Mouse (Mus musculus): Measurements from ENCODE around the gene Pold1. TPM values are rescaled to one million over a fixed set of nuclear protein-coding genes. Genes with fewer than 3 reads are reported as not detected.

The Pold1 gene
- total RNA-seq, 1 experiment, result 108 TPM

- Histone ChIP-seq H3K27ac (ENCODE audit: insufficient read depth, low read depth, low read length, poor library complexity, severe bottlenecking) (no peak overlapping the region), H3K4me3 (ENCODE audit: insufficient read depth in 1 of 2, low read depth in 1 of 2, low read length in 2 of 2, poor library complexity in 1 of 2, severe bottlenecking in 1 of 2) (no peak overlapping the region), H3K4me1 (ENCODE audit: control insufficient read depth in 2 of 2, insufficient read depth in 2 of 2, low read length in 2 of 2, poor library complexity in 1 of 2) (peaks cover 8 to 44% of the 10 kb centered on the region in 2 experiments; a peak in 3 of 4 replicates), H3K9me3 (ENCODE audit: control insufficient read depth, insufficient read depth, low read depth, low read length) (no peaks in the 10 kb centered on the region), H3K36me3 (ENCODE audit: control insufficient read depth, insufficient read depth, low read length, poor library complexity, severe bottlenecking) (peaks cover 94% of the 10 kb centered on the region), H3K9ac (ENCODE audit: insufficient read depth, low read depth, low read length, poor library complexity, severe bottlenecking) (no peak overlapping the region)
- no peak for DNase-seq (ENCODE audit: low read depth, low spot score)
- in situ Hi-C loops (cut with MboI; ENCODE audit: low sequenced_read_pairs in 2 of 2, unreplicated experiment in 2 of 2), result no loop called here
- TF ChIP-seq ZC3H11A (IDR thresholded peaks at IDR 0.05; ENCODE audit: borderline replicate concordance, low read depth, low read length) (no peak), MAFK (IDR thresholded peaks at IDR 0.05; ENCODE audit: insufficient read depth, low read depth, low read length) (no peak), HCFC1 (IDR thresholded peaks at IDR 0.05; ENCODE audit: borderline replicate concordance, insufficient read depth, low read length) (no peak), CHD2 (IDR thresholded peaks at IDR 0.05; ENCODE audit: low read depth, low read length) (no peak), ZNF384 (IDR thresholded peaks at IDR 0.05; ENCODE audit: low read depth, low read length) (no peak)
Measured at GRCm38 (mm10) chr7:44537496-44537895, 11.2 kb downstream of the Pold1 start.

DNA sequence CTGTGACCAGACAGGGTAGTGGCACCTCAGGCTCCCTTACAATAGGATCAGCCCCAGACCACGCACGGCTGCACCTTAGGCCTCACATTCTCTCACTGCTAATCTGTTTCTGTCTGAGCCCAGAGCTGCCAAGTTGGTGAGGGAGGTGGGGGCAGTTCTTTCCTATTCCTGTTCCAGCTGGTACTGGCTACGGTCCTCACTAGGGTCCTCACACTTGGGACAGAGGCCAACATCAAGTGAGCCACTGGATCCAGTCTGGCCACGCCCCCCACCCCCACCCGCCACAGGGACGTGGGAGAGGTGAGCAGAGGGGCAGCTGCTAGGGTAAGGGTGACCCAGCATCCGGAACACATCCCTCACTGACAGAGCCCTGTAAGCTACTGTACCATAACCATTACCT, 11.6 kb downstream of the Pold1 start:
- no peak for DNase-seq (ENCODE audit: low read depth, low spot score)
- H3K4me1 ChIP-seq (ENCODE audit: control insufficient read depth in 2 of 2, insufficient read depth in 2 of 2, low read length in 2 of 2, poor library complexity in 1 of 2), result peaks cover 8 to 46% of the 10 kb centered on the region in 2 experiments; a peak in 3 of 4 replicates
- no peak overlapping the region for H3K27ac ChIP-seq (ENCODE audit: insufficient read depth, low read depth, low read length, poor library complexity, severe bottlenecking)
- TF ChIP-seq ZNF384 (IDR thresholded peaks at IDR 0.05; ENCODE audit: low read depth, low read length) (no peak), CHD2 (IDR thresholded peaks at IDR 0.05; ENCODE audit: low read depth, low read length) (no peak), HCFC1 (IDR thresholded peaks at IDR 0.05; ENCODE audit: borderline replicate concordance, insufficient read depth, low read length) (no peak), ZC3H11A (IDR thresholded peaks at IDR 0.05; ENCODE audit: borderline replicate concordance, low read depth, low read length) (no peak), MAFK (IDR thresholded peaks at IDR 0.05; ENCODE audit: insufficient read depth, low read depth, low read length) (no peak)
- in situ Hi-C loops (cut with MboI; ENCODE audit: low sequenced_read_pairs in 2 of 2, unreplicated experiment in 2 of 2), result no loop called here
- H3K4me3 ChIP-seq (ENCODE audit: insufficient read depth in 1 of 2, low read depth in 1 of 2, low read length in 2 of 2, poor library complexity in 1 of 2, severe bottlenecking in 1 of 2), result no peak overlapping the region
- no peak overlapping the region for H3K9ac ChIP-seq (ENCODE audit: insufficient read depth, low read depth, low read length, poor library complexity, severe bottlenecking)
- H3K9me3 ChIP-seq (ENCODE audit: control insufficient read depth, insufficient read depth, low read depth, low read length), result no peaks in the 10 kb centered on the region
- H3K36me3 ChIP-seq (ENCODE audit: control insufficient read depth, insufficient read depth, low read length, poor library complexity, severe bottlenecking), result peaks cover 91% of the 10 kb centered on the region

- no peak for DNase-seq (ENCODE audit: low read depth, low spot score)
- Histone ChIP-seq H3K9ac (ENCODE audit: insufficient read depth, low read depth, low read length, poor library complexity, severe bottlenecking) (no peak overlapping the region), H3K4me3 (ENCODE audit: insufficient read depth in 1 of 2, low read depth in 1 of 2, low read length in 2 of 2, poor library complexity in 1 of 2, severe bottlenecking in 1 of 2) (no peak overlapping the region), H3K9me3 (ENCODE audit: control insufficient read depth, insufficient read depth, low read depth, low read length) (no peaks in the 10 kb centered on the region), H3K27ac (ENCODE audit: insufficient read depth, low read depth, low read length, poor library complexity, severe bottlenecking) (no peak overlapping the region), H3K4me1 (ENCODE audit: control insufficient read depth in 2 of 2, insufficient read depth in 2 of 2, low read length in 2 of 2, poor library complexity in 1 of 2) (peaks cover 8 to 49% of the 10 kb centered on the region in 2 experiments; a peak in 3 of 4 replicates), H3K36me3 (ENCODE audit: control insufficient read depth, insufficient read depth, low read length, poor library complexity, severe bottlenecking) (peaks cover 87% of the 10 kb centered on the region)
- TF ChIP-seq ZNF384 (IDR thresholded peaks at IDR 0.05; ENCODE audit: low read depth, low read length) (no peak), HCFC1 (IDR thresholded peaks at IDR 0.05; ENCODE audit: borderline replicate concordance, insufficient read depth, low read length) (no peak), ZC3H11A (IDR thresholded peaks at IDR 0.05; ENCODE audit: borderline replicate concordance, low read depth, low read length) (no peak), MAFK (IDR thresholded peaks at IDR 0.05; ENCODE audit: insufficient read depth, low read depth, low read length) (no peak), CHD2 (IDR thresholded peaks at IDR 0.05; ENCODE audit: low read depth, low read length) (no peak)
- in situ Hi-C loops (cut with MboI; ENCODE audit: low sequenced_read_pairs in 2 of 2, unreplicated experiment in 2 of 2), result no loop called here
Measured at GRCm38 (mm10) chr7:44536590-44536968, 12.1 kb downstream of the Pold1 start.

DNA sequence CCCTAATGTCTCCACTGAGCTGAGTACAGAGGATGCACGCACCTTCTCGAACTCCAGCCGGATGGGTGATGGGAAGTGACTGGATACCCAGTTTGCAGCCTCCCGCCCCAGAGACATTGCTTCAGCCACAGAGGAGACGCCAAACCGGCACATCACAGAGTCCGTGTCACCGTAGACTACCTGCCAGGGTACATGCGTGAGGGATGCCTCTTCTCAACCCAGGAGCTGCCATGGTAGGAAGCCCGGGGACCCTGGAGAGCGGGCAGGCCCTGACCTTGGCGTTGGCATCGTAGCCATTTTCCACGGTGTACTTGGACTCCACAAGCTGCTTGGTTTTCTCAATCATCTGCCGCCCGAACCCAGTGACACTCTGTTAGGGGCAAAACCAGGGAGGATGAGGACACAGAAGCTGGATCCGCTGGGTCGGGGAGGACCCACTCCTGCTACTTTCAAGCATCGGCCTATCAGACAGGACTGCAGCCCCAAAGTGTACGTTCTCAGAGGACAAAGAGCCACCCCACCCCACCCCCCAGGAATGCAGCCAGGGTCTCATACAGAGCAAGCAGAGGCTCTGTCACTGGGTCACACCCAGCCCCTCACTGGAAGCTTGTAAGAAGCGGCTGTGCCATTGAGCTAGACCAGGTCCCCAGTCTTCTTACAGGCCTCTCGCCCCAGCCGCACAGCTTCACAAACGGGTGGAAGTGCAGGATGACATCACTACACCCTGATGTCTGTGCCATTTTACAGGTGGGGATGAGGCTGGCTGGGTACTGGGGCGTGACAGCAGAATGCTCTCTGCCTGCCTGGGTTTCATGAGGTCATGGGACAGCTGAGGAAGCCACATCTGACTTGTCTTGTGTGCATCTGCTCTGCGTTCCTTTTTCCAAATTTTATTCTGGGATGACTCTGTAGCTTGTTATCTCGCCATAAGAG, 12.7 kb downstream of the Pold1 start:
- TF ChIP-seq ZNF384 (IDR thresholded peaks at IDR 0.05; ENCODE audit: low read depth, low read length), result no peak
- no peak for TF ChIP-seq CHD2 (IDR thresholded peaks at IDR 0.05; ENCODE audit: low read depth, low read length)
- no peak for TF ChIP-seq MAFK (IDR thresholded peaks at IDR 0.05; ENCODE audit: insufficient read depth, low read depth, low read length)
- TF ChIP-seq ZC3H11A (IDR thresholded peaks at IDR 0.05; ENCODE audit: borderline replicate concordance, low read depth, low read length), result no peak
- no peak for TF ChIP-seq HCFC1 (IDR thresholded peaks at IDR 0.05; ENCODE audit: borderline replicate concordance, insufficient read depth, low read length)
- Histone ChIP-seq H3K4me3 (ENCODE audit: insufficient read depth in 1 of 2, low read depth in 1 of 2, low read length in 2 of 2, poor library complexity in 1 of 2, severe bottlenecking in 1 of 2) (no peak overlapping the region), H3K27ac (ENCODE audit: insufficient read depth, low read depth, low read length, poor library complexity, severe bottlenecking) (no peak overlapping the region), H3K36me3 (ENCODE audit: control insufficient read depth, insufficient read depth, low read length, poor library complexity, severe bottlenecking) (peaks cover 80% of the 10 kb centered on the region), H3K9me3 (ENCODE audit: control insufficient read depth, insufficient read depth, low read depth, low read length) (no peaks in the 10 kb centered on the region), H3K4me1 (ENCODE audit: control insufficient read depth in 2 of 2, insufficient read depth in 2 of 2, low read length in 2 of 2, poor library complexity in 1 of 2) (peaks cover 8 to 47% of the 10 kb centered on the region in 2 experiments; a peak in 3 of 4 replicates), H3K9ac (ENCODE audit: insufficient read depth, low read depth, low read length, poor library complexity, severe bottlenecking) (no peak overlapping the region)
- no peak for DNase-seq (ENCODE audit: low read depth, low spot score)
- in situ Hi-C loops (cut with MboI; ENCODE audit: low sequenced_read_pairs in 2 of 2, unreplicated experiment in 2 of 2), result no loop called here
